Comparison of ENCODE assay signal across 8 mouse cellular contexts in the genomic region with DNA sequence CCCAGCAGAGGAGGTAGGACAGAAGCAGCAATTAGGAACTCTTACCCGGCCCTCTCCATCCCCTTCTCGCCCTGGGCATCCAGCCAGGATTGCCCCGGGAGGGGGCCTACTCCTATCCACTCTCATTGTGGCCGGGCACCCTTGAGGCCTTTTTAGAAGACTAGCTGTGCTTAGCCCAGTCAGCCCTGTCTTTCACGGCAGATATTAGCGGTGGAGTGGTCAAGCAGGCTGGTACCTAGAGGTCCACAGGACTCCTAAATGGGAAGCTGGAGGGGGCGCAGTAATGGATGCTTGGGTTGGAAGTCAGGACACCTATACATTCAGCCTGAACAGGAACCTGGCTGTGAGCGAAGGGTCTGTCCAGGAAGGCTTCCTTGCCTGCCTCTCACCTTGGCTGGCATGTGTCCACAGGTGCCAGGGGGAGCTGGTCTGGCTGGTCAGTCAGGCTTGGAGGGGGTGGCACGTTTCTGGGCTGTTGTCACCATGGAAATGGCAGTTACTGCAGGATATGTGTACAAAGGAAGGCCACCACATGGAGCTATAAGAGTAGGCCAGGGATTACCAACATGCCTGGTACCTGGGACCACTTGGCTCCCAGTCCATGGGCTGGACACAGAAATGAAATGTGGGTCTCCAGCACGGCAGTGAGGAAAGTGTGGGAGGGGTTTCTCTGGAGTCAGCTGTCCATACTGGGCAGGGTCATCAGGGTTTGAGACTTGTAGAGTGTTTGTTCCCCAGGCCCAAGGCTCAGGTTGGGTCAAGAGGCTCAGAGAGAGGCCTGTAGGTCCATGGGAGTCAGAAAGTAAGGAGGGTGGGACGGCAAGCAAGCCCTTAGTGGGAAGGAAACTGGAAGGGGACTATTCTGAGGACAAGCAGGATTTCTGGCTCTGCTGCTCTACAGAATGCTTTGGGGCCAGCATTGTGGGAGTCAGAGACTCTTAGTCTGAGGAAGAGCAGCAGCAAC. TPM values are rescaled to one million over a fixed set of nuclear protein-coding genes. Genes with fewer than 3 reads are reported as not detected.
A peak's percentile ranks its signal among the peaks of the same experiment; 100 is the strongest.
DNase-seq lines count a peak whose midpoint lies in the region; ATAC-seq and TF ChIP-seq lines count a peak whose summit lies in the region.

No protein-coding gene starts in this region.

- H3K4me3 ChIP-seq in layer of hippocampus, adult 2 months = peak overlapping the region; percentile 74
- peak overlapping the region; percentile 82 for H3K4me3 ChIP-seq in heart, embryonic 10.5 days
- H3K4me3 ChIP-seq in kidney, embryonic 16.5 days (ENCODE audit: low read length) = peak overlapping the region; percentile 71

- 42% methylated on average over 11 of the region's 11 CpGs for WGBS in heart, embryonic 10.5 days
- WGBS in kidney, embryonic 16.5 days = 42% methylated on average over 11 of the region's 11 CpGs

- peak overlapping the region; percentile 78 for H3K4me2 ChIP-seq in kidney, embryonic 16.5 days (replicated peaks; ENCODE audit: low read depth, low read length)

- H3K9ac ChIP-seq in kidney, embryonic 16.5 days (replicated peaks; ENCODE audit: low read length) = peak overlapping the region; percentile 78

- peak overlapping the region; percentile 88 for H3K27ac ChIP-seq in layer of hippocampus, adult 2 months
- peak overlapping the region; percentile 91 for H3K27ac ChIP-seq in heart, embryonic 10.5 days
- peak overlapping the region; percentile 57 for H3K27ac ChIP-seq in kidney, embryonic 16.5 days (ENCODE audit: low read length)

- ATAC-seq in kidney, embryonic 16.5 days (ENCODE audit: low FRiP score, low TSS enrichment) = 0 out of 2 replicates have a peak, but pooled peaks have one; percentile 0

- TF ChIP-seq CTCF in layer of hippocampus, adult 2 months (conservative IDR thresholded peaks at IDR 0.05) = no peak

- peaks cover 90% of the 10 kb centered on the region for H3K4me1 ChIP-seq in heart, embryonic 10.5 days
- H3K4me1 ChIP-seq in kidney, embryonic 16.5 days (ENCODE audit: insufficient read depth, low read length) = peaks cover 52% of the 10 kb centered on the region

- H3K27me3 ChIP-seq in heart, embryonic 10.5 days (ENCODE audit: insufficient read depth, poor library complexity, severe bottlenecking) = no peaks in the 10 kb centered on the region
- H3K27me3 ChIP-seq in kidney, embryonic 16.5 days (ENCODE audit: insufficient read depth, low read length) = no peaks in the 10 kb centered on the region

- H3K36me3 ChIP-seq in heart, embryonic 10.5 days = peaks cover 55% of the 10 kb centered on the region
- peaks cover 49% of the 10 kb centered on the region for H3K36me3 ChIP-seq in kidney, embryonic 16.5 days (ENCODE audit: insufficient read depth, low read length)

- no peak for DNase-seq in layer of hippocampus, adult 2 months (ENCODE audit: low spot score in 2 of 2)
- no peak for DNase-seq in layer of hippocampus, postnatal 14 days (ENCODE audit: low spot score in 2 of 2)
- DNase-seq in heart, embryonic 10.5 days (ENCODE audit: low spot score) = no peak
- peak; percentile 78 to 88 for DNase-seq in lung, postnatal 4 days
- DNase-seq in frontal cortex, postnatal 14 days (ENCODE audit: low spot score in 2 of 2) = no peak
- no peak for DNase-seq in T-cell, adult 2 months (ENCODE audit: low spot score)
- no peak for DNase-seq in right cerebral cortex, adult 18-20 months

- no peaks in the 10 kb centered on the region for H3K9me3 ChIP-seq in heart, embryonic 10.5 days
- no peaks in the 10 kb centered on the region for H3K9me3 ChIP-seq in kidney, embryonic 16.5 days (ENCODE audit: low read length)

RNA-seq across cellular contexts. Expression of a gene that starts 0.9 kb away (rescaled TPM):
- total RNA-seq in layer of hippocampus, adult 2 months (2021) = 10 to 100 TPM; 90.3 to 99.5 TPM
- total RNA-seq in layer of hippocampus, postnatal 14 days (2021) = 100 to 1,000 TPM; 118 TPM
- polyA plus RNA-seq in heart, embryonic 10.5 days (2016; fragmentation: Nextera tagmentation; extraction: Ambion mirVana) = 956 and 1,505 TPM in 2 replicates
- 244 and 263 TPM in 2 replicates for polyA plus RNA-seq in kidney, embryonic 16.5 days (2015; fragmentation: Nextera tagmentation; extraction: Ambion mirVana)

RNA-seq across cellular contexts. Expression of a gene that starts 6.9 kb away (rescaled TPM):
- total RNA-seq in layer of hippocampus, adult 2 months (2021) = 10 to 100 TPM; 11.9 to 12.9 TPM
- 10 to 100 TPM in 1 of 2 experiments, 1 to 10 TPM in 1; 9.2 to 19.5 TPM for total RNA-seq in layer of hippocampus, postnatal 14 days (2021)
- polyA plus RNA-seq in heart, embryonic 10.5 days (2016; fragmentation: Nextera tagmentation; extraction: Ambion mirVana) = 511 and 613 TPM in 2 replicates
- polyA plus RNA-seq in kidney, embryonic 16.5 days (2015; fragmentation: Nextera tagmentation; extraction: Ambion mirVana) = 270 and 293 TPM in 2 replicates

RNA-seq across cellular contexts. Expression of a gene that starts 17.0 kb away (rescaled TPM):
- total RNA-seq in layer of hippocampus, adult 2 months (2021) = 1 to 10 TPM; 1.3 to 1.4 TPM
- 1 to 10 TPM; 2.3 to 2.7 TPM for total RNA-seq in layer of hippocampus, postnatal 14 days (2021)
- 32.7 and 33.5 TPM in 2 replicates for polyA plus RNA-seq in heart, embryonic 10.5 days (2016; fragmentation: Nextera tagmentation; extraction: Ambion mirVana)
- 38.2 and 45.5 TPM in 2 replicates for polyA plus RNA-seq in kidney, embryonic 16.5 days (2015; fragmentation: Nextera tagmentation; extraction: Ambion mirVana)

RNA-seq across cellular contexts. Expression of a gene that starts 41.1 kb away (rescaled TPM):
- total RNA-seq in layer of hippocampus, adult 2 months (2021) = 10 to 100 TPM; 76.0 to 76.9 TPM
- 10 to 100 TPM; 84.2 to 85.2 TPM for total RNA-seq in layer of hippocampus, postnatal 14 days (2021)
- 12.0 and 17.5 TPM in 2 replicates for polyA plus RNA-seq in heart, embryonic 10.5 days (2016; fragmentation: Nextera tagmentation; extraction: Ambion mirVana)
- 15.4 and 15.9 TPM in 2 replicates for polyA plus RNA-seq in kidney, embryonic 16.5 days (2015; fragmentation: Nextera tagmentation; extraction: Ambion mirVana)

RNA-seq across cellular contexts. Expression of a gene that starts 46.5 kb away (rescaled TPM):
- total RNA-seq in layer of hippocampus, adult 2 months (2021) = 10 to 100 TPM; 19.7 to 20.7 TPM
- total RNA-seq in layer of hippocampus, postnatal 14 days (2021) = 10 to 100 TPM; 23.2 to 24.0 TPM
- 2.6 and 6.1 TPM in 2 replicates for polyA plus RNA-seq in heart, embryonic 10.5 days (2016; fragmentation: Nextera tagmentation; extraction: Ambion mirVana)
- 8.6 and 10.9 TPM in 2 replicates for polyA plus RNA-seq in kidney, embryonic 16.5 days (2015; fragmentation: Nextera tagmentation; extraction: Ambion mirVana)

Comparison
In these comparisons a context has a peak if more than half of its experiments do, and no peak if none do; other contexts are left out.
1. DNase-seq: peak in lung, postnatal 4 days (2 of 2); none in layer of hippocampus, adult 2 months (0 of 2), layer of hippocampus, postnatal 14 days (0 of 2), heart, embryonic 10.5 days (single experiment), frontal cortex, postnatal 14 days (0 of 2), T-cell, adult 2 months (single experiment) and right cerebral cortex, adult 18-20 months (single experiment).
2. Peak in every context shown above with its lines, with median percentiles within 50 percentile points of each other: H3K27ac ChIP-seq and H3K4me3 ChIP-seq.